Mouse (Mus musculus) myocyte (in vitro differentiated cells): Measurements from ENCODE around the gene Iscu. TPM values are rescaled to one million over a fixed set of nuclear protein-coding genes. Genes with fewer than 3 reads are reported as not detected.

Experiments
- H3K27me3 ChIP-seq: one replicate; pipeline ENCODE4 v1.6.1; 2011; ENCODE audit not compliant: control insufficient read depth, insufficient read depth, insufficient read length
- H3K36me3 ChIP-seq: one replicate; pipeline ENCODE4 v1.6.1; 2011; ENCODE audit not compliant: control insufficient read depth, insufficient read depth
- H3K4me2 ChIP-seq: one replicate; pipeline ENCODE4 v1.6.1; 2011; ENCODE audit warnings: low read depth, control low read depth
- H3K4me3 ChIP-seq: one replicate; pipeline ENCODE4 v1.5.1; 2011; ENCODE audit warnings: mild to moderate bottlenecking, control low read depth, moderate library complexity
- H3K79me2 ChIP-seq: one replicate; pipeline ENCODE4 v1.6.1; 2011; ENCODE audit not compliant: control insufficient read depth, insufficient read depth
- H3ac ChIP-seq: one replicate; pipeline ENCODE4 v1.6.1; 2011; ENCODE audit not compliant: control insufficient read depth, insufficient read length
- CEBPB ChIP-seq: IDR thresholded peaks from 2 replicates; pipeline ENCODE4 v1.6.1; 2011; ENCODE audit warnings: mild to moderate bottlenecking, moderate library complexity; ENCODE audit not compliant: poor library complexity, insufficient read depth, severe bottlenecking
- E2F4 ChIP-seq: IDR thresholded peaks from one replicate; pipeline ENCODE4 v1.6.1; 2011; ENCODE audit warnings: mild to moderate bottlenecking, control low read depth, moderate library complexity; ENCODE audit not compliant: insufficient read depth
- MAX ChIP-seq: IDR thresholded peaks from one replicate; pipeline ENCODE4 v1.6.1; 2011; ENCODE audit warnings: low read depth, mild to moderate bottlenecking, control low read depth
- MYOD1 ChIP-seq, 3 experiments: IDR thresholded peaks; one replicate each; pipeline ENCODE4 v1.6.1; 2011; ENCODE audit warnings: control low read depth in 2 of 3, low read depth in 2 of 3, mild to moderate bottlenecking in 2 of 3, moderate library complexity in 1 of 3; ENCODE audit not compliant: insufficient read length in 2 of 3, control insufficient read depth in 1 of 3
- MYOG ChIP-seq, 3 experiments: IDR thresholded peaks; one replicate each; pipeline ENCODE4 v1.6.1; 2011; ENCODE audit warnings: control low read depth in 2 of 3, low read depth in 2 of 3, mild to moderate bottlenecking in 2 of 3; ENCODE audit not compliant: insufficient read length in 2 of 3, control insufficient read depth in 1 of 3, insufficient read depth in 1 of 3
- POLR2A ChIP-seq: IDR thresholded peaks from one replicate; pipeline ENCODE4 v1.6.1; 2011; ENCODE audit warnings: low read depth, mild to moderate bottlenecking, control low read depth, moderate library complexity; ENCODE audit not compliant: insufficient read length
- POLR2AphosphoS2 ChIP-seq: IDR thresholded peaks from one replicate; pipeline ENCODE4 v1.6.1; 2011; ENCODE audit warnings: low read depth, control low read depth; ENCODE audit not compliant: insufficient read length
- REST ChIP-seq: IDR thresholded peaks from one replicate; pipeline ENCODE4 v1.6.1; 2011; ENCODE audit warnings: mild to moderate bottlenecking, control low read depth, moderate library complexity; ENCODE audit not compliant: insufficient read depth, insufficient read length
- SRF ChIP-seq: IDR thresholded peaks from one replicate; pipeline ENCODE4 v1.6.1; 2011; ENCODE audit warnings: low read depth; ENCODE audit not compliant: control insufficient read depth, insufficient read length
- TCF12 ChIP-seq: IDR thresholded peaks from one replicate; pipeline ENCODE4 v1.6.1; 2011; ENCODE audit warnings: mild to moderate bottlenecking, control low read depth; ENCODE audit not compliant: poor library complexity, insufficient read depth, severe bottlenecking
- TCF3 ChIP-seq: IDR thresholded peaks from one replicate; pipeline ENCODE4 v1.6.1; 2011; ENCODE audit warnings: low read depth, control low read depth; ENCODE audit not compliant: insufficient read length
- USF1 ChIP-seq: IDR thresholded peaks from one replicate; pipeline ENCODE4 v1.6.1; 2011; ENCODE audit warnings: low read depth, mild to moderate bottlenecking, control low read depth, moderate library complexity
- polyA plus RNA-seq: library from polyadenylated mRNA; unstranded; fragments of >200 nt; fragmentation: generic; extraction: Trizol; gene quantifications from one replicate; pipeline ENCODE4 v1.2.1, GENCODE M21; 2012; ENCODE audit warnings: missing spikeins

The Iscu gene
- polyA plus RNA-seq, 1 experiment: 163 TPM

DNA sequence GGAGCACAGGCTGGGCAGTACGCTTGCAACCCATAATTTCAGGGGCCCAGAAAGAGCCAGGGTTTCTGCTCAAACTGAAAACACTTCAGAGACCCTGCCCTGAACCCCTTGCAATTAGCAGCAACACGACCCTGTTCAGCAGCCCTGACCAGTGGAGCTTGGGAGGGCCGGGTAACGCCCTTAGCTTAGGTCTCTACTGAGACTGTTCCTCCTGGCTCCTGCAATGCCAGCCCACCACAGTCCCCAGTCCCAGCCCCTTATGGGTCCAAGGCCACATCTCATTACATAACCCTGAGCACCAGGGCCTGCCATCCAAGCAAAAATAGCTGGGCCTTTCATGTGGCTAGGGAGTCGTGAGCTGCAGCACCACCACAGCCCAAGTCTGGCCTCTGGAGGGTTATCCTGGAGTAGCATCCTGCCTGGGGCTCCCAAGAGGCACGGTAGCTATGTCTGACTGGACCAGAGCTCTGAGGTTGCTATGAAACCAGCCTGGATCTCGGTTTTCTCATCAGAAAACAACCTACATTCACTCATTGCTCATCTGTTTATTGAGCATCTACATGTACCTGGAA is 31.9 kb downstream of the Iscu start:
- H3K79me2 ChIP-seq: no peaks in the 10 kb centered on the region
- no peaks in the 10 kb centered on the region for H3K36me3 ChIP-seq
- H3K27me3 ChIP-seq: no peaks in the 10 kb centered on the region
- H3K4me3 ChIP-seq: no peak overlapping the region
- no peak for TF ChIP-seq TCF12
- TF ChIP-seq SRF: no peak
- TF ChIP-seq MAX: no peak
- TF ChIP-seq MYOD1 (IDR thresholded peaks at IDR 0.05; ENCODE audit: control insufficient read depth in 1 of 3, insufficient read length in 2 of 3, low read depth in 2 of 3): no peak
- TF ChIP-seq MYOG (IDR thresholded peaks at IDR 0.05; ENCODE audit: control insufficient read depth in 1 of 3, insufficient read depth in 1 of 3, insufficient read length in 2 of 3, low read depth in 2 of 3): no peak
- no peak for TF ChIP-seq POLR2A
- no peak for TF ChIP-seq USF1
- TF ChIP-seq REST: no peak
- no peak for TF ChIP-seq TCF3
- no peak for TF ChIP-seq POLR2AphosphoS2
- TF ChIP-seq E2F4: no peak
- TF ChIP-seq CEBPB: no peak
- H3K4me2 ChIP-seq: peak overlapping the region; percentile 20
- no peak overlapping the region for H3ac ChIP-seq

DNA sequence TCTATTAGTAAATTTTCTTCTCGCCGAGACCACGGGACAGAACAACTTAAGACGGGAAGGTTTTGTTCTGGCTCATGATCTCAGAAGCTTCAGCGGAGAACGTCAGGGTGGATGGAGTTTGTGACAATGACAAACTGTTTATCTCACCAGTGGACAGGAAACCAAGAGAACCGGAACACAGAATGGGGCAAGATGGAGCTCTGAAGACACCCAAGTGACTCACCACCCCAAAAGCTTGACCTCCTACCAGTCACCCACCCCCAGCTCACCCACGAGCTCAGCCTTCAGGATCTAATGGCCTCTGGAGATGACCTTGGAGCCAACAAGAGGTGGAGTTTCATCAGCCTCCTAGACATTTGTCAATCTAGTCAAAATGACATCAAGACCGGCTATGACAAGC is 32.8 kb downstream of the Iscu start:
- Histone ChIP-seq H3K36me3 (no peaks in the 10 kb centered on the region), H3K4me3 (no peak overlapping the region), H3K79me2 (no peaks in the 10 kb centered on the region), H3K27me3 (no peaks in the 10 kb centered on the region), H3ac (no peak overlapping the region), H3K4me2 (no peak overlapping the region)
- TF ChIP-seq CEBPB: no peak
- no peak for TF ChIP-seq TCF12
- no peak for TF ChIP-seq MAX
- no peak for TF ChIP-seq MYOD1 (IDR thresholded peaks at IDR 0.05; ENCODE audit: control insufficient read depth in 1 of 3, insufficient read length in 2 of 3, low read depth in 2 of 3)
- TF ChIP-seq TCF3: no peak
- no peak for TF ChIP-seq MYOG (IDR thresholded peaks at IDR 0.05; ENCODE audit: control insufficient read depth in 1 of 3, insufficient read depth in 1 of 3, insufficient read length in 2 of 3, low read depth in 2 of 3)
- no peak for TF ChIP-seq POLR2A
- no peak for TF ChIP-seq POLR2AphosphoS2
- TF ChIP-seq SRF: no peak
- TF ChIP-seq E2F4: no peak
- no peak for TF ChIP-seq REST
- TF ChIP-seq USF1: no peak

GRCm38 (mm10) chr5:113806414-113806813 is 33.9 kb downstream of the Iscu start:
- no peak overlapping the region for H3K4me3 ChIP-seq
- H3K36me3 ChIP-seq: no peaks in the 10 kb centered on the region
- H3ac ChIP-seq: no peak overlapping the region
- peak overlapping the region; percentile 42 for H3K4me2 ChIP-seq
- no peak for TF ChIP-seq REST
- TF ChIP-seq MAX: no peak
- TF ChIP-seq MYOD1 (IDR thresholded peaks at IDR 0.05; ENCODE audit: control insufficient read depth in 1 of 3, insufficient read length in 2 of 3, low read depth in 2 of 3): peak in 1 of 3 experiments; percentile 9
- TF ChIP-seq TCF12: no peak
- no peak for TF ChIP-seq POLR2A
- TF ChIP-seq E2F4: no peak
- TF ChIP-seq SRF: no peak
- no peak for TF ChIP-seq POLR2AphosphoS2
- H3K79me2 ChIP-seq: no peaks in the 10 kb centered on the region
- H3K27me3 ChIP-seq: no peaks in the 10 kb centered on the region

DNA sequence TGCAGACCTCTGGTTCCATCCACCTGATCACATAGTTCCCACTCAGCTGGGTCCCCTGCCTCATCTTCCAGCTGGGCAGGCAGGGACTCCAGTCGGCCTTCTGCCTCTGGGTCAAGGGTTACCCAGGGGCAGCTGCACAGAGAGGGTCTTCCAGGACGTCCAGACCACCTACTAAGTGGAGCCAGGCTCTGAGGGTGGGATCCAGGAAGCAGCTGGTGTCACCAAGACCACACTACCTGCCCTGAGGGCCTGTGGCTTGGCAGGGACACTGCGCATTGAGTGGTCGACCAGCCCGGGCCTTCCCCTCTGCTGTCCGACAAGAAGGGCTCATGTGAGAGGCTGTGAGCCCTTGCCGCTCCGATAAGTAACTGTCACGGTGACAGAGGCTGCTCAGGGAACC is 35.2 kb downstream of the Iscu start:
- H3K4me2 ChIP-seq: no peak overlapping the region

DNA sequence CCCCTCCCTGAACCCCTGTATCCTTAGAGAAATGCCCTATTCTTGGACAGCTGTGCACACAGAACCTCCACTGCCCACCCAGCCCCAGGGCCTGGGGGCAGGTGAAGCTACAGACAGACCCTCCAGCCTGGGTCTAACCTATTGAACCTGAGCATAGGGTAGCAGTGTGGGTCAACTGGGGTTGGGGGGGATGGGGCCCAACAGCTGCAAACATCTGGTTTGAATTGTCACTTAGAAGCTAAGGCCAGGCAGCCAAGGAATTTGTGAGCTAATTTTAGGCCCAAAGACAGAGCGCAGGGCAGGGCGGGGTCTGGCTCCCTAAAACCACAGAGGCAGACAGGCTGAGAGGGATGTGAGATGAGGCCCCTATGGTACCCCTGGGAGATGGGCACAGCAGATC is 35.6 kb downstream of the Iscu start:
- no peak overlapping the region for H3ac ChIP-seq
- H3K36me3 ChIP-seq: no peaks in the 10 kb centered on the region
- H3K79me2 ChIP-seq: no peaks in the 10 kb centered on the region
- no peak overlapping the region for H3K4me2 ChIP-seq
- H3K4me3 ChIP-seq: no peak overlapping the region
- no peaks in the 10 kb centered on the region for H3K27me3 ChIP-seq
- TF ChIP-seq SRF: no peak
- peak in 2 of 3 experiments; percentile 61 to 76 for TF ChIP-seq MYOD1 (IDR thresholded peaks at IDR 0.05; ENCODE audit: control insufficient read depth in 1 of 3, insufficient read length in 2 of 3, low read depth in 2 of 3)

More for the DNA sequence above, 35.2 kb downstream of the Iscu start:
- Histone ChIP-seq H3K36me3 (no peaks in the 10 kb centered on the region), H3K4me3 (no peak overlapping the region), H3K27me3 (no peaks in the 10 kb centered on the region), H3ac (no peak overlapping the region), H3K79me2 (no peaks in the 10 kb centered on the region)
- TF ChIP-seq POLR2AphosphoS2: no peak
- TF ChIP-seq MYOD1 (IDR thresholded peaks at IDR 0.05; ENCODE audit: control insufficient read depth in 1 of 3, insufficient read length in 2 of 3, low read depth in 2 of 3): no peak
- TF ChIP-seq CEBPB: no peak
- no peak for TF ChIP-seq POLR2A
- TF ChIP-seq TCF12: no peak
- no peak for TF ChIP-seq TCF3
- no peak for TF ChIP-seq SRF
